Mouse (Mus musculus): ENCODE data around the gene Olfr1459. TPM values are rescaled to one million over a fixed set of nuclear protein-coding genes. Genes with fewer than 3 reads are reported as not detected.

The Olfr1459 gene
- not detected in 2 replicates for polyA plus RNA-seq (2015; fragmentation: Nextera tagmentation; extraction: Ambion mirVana)

- Histone ChIP-seq H3K27ac (ENCODE audit: low read length) (no peak within 1 kb of the TSS), H3K9ac (replicated peaks; ENCODE audit: low read length) (no peak within 1 kb of the TSS), H3K4me3 (ENCODE audit: low read length) (no peak within 1 kb of the TSS), H3K36me3 (ENCODE audit: insufficient read depth, low read length) (no peaks in the 10 kb centered on the region), H3K4me2 (replicated peaks; ENCODE audit: low read depth, low read length) (no peak within 1 kb of the TSS), H3K27me3 (ENCODE audit: insufficient read depth, low read length) (no peaks in the 10 kb centered on the region), H3K9me3 (ENCODE audit: low read length) (no peaks in the 10 kb centered on the region), H3K4me1 (ENCODE audit: insufficient read depth, low read length) (no peaks in the 10 kb centered on the region)
- no peak for ATAC-seq (ENCODE audit: low FRiP score, low TSS enrichment)
- WGBS: 77% methylated on average over 1 of the region's 1 CpGs
Observed at GRCm38 (mm10) chr19:13149449-13149848, at the start of gene Olfr1459. Olfr1459 (minus strand) TSS chr19:13149549.

- 85% methylated on average over 1 of the region's 1 CpGs for WGBS
- Histone ChIP-seq H3K4me1 (ENCODE audit: insufficient read depth, low read length) (no peaks in the 10 kb centered on the region), H3K4me3 (ENCODE audit: low read length) (no peak within 1 kb of the TSS), H3K27me3 (ENCODE audit: insufficient read depth, low read length) (no peaks in the 10 kb centered on the region), H3K36me3 (ENCODE audit: insufficient read depth, low read length) (no peaks in the 10 kb centered on the region), H3K9ac (replicated peaks; ENCODE audit: low read length) (no peak within 1 kb of the TSS), H3K27ac (ENCODE audit: low read length) (no peak within 1 kb of the TSS), H3K9me3 (ENCODE audit: low read length) (0 out of 2 replicates have a peak, but pooled peaks cover 4% of the 10 kb centered on the region), H3K4me2 (replicated peaks; ENCODE audit: low read depth, low read length) (no peak within 1 kb of the TSS)
- no peak for ATAC-seq (ENCODE audit: low FRiP score, low TSS enrichment)
Observed at GRCm38 (mm10) chr19:13185434-13185833, 36.1 kb upstream of the Olfr1459 start, which contains the start of gene Olfr1462. Olfr1462 (plus strand) TSS chr19:13185734.

- no peaks in the 10 kb centered on the region for H3K9me3 ChIP-seq (ENCODE audit: low read length)
- H3K4me1 ChIP-seq (ENCODE audit: insufficient read depth, low read length): no peaks in the 10 kb centered on the region
- H3K27ac ChIP-seq (ENCODE audit: low read length): no peak within 1 kb of the TSS
- H3K4me2 ChIP-seq (replicated peaks; ENCODE audit: low read depth, low read length): no peak within 1 kb of the TSS
- WGBS: 50% methylated on average over 1 of the region's 1 CpGs
- H3K9ac ChIP-seq (replicated peaks; ENCODE audit: low read length): no peak within 1 kb of the TSS
- H3K27me3 ChIP-seq (ENCODE audit: insufficient read depth, low read length): no peaks in the 10 kb centered on the region
- H3K36me3 ChIP-seq (ENCODE audit: insufficient read depth, low read length): no peaks in the 10 kb centered on the region
- ATAC-seq (ENCODE audit: low FRiP score, low TSS enrichment): no peak
- no peak within 1 kb of the TSS for H3K4me3 ChIP-seq (ENCODE audit: low read length)
Observed at GRCm38 (mm10) chr19:13162700-13163099, 13.4 kb upstream of the Olfr1459 start, which contains the start of gene Olfr1461. Olfr1461 (plus strand) TSS chr19:13163000.

- no peaks in the 10 kb centered on the region for H3K4me1 ChIP-seq (ENCODE audit: insufficient read depth, low read length)
- H3K4me3 ChIP-seq (ENCODE audit: low read length): no peak within 1 kb of the TSS
- H3K27me3 ChIP-seq (ENCODE audit: insufficient read depth, low read length): no peaks in the 10 kb centered on the region
- peaks cover 5% of the 10 kb centered on the region; the same call in 1 of the 2 replicates for H3K9me3 ChIP-seq (ENCODE audit: low read length)
- no peak within 1 kb of the TSS for H3K4me2 ChIP-seq (replicated peaks; ENCODE audit: low read depth, low read length)
- ATAC-seq (ENCODE audit: low FRiP score, low TSS enrichment): no peak
- H3K36me3 ChIP-seq (ENCODE audit: insufficient read depth, low read length): no peaks in the 10 kb centered on the region
- WGBS: 85% methylated on average over 3 of the region's 3 CpGs
- no peak within 1 kb of the TSS for H3K27ac ChIP-seq (ENCODE audit: low read length)
- H3K9ac ChIP-seq (replicated peaks; ENCODE audit: low read length): no peak within 1 kb of the TSS
Observed at GRCm38 (mm10) chr19:13106675-13107074, 42.7 kb downstream of the Olfr1459 start, which contains the start of gene Olfr1458. Olfr1458 (minus strand) TSS chr19:13106775.

- no peak within 1 kb of the TSS for H3K27ac ChIP-seq (ENCODE audit: low read length)
- no peaks in the 10 kb centered on the region for H3K36me3 ChIP-seq (ENCODE audit: insufficient read depth, low read length)
- no peaks in the 10 kb centered on the region for H3K27me3 ChIP-seq (ENCODE audit: insufficient read depth, low read length)
- ATAC-seq (ENCODE audit: low FRiP score, low TSS enrichment): no peak
- WGBS: 71% methylated on average over 2 of the region's 2 CpGs
- H3K9me3 ChIP-seq (ENCODE audit: low read length): 0 out of 2 replicates have a peak, but pooled peaks cover 2% of the 10 kb centered on the region
- no peak within 1 kb of the TSS for H3K9ac ChIP-seq (replicated peaks; ENCODE audit: low read length)
- no peak within 1 kb of the TSS for H3K4me3 ChIP-seq (ENCODE audit: low read length)
- no peak within 1 kb of the TSS for H3K4me2 ChIP-seq (replicated peaks; ENCODE audit: low read depth, low read length)
- no peaks in the 10 kb centered on the region for H3K4me1 ChIP-seq (ENCODE audit: insufficient read depth, low read length)
Observed at GRCm38 (mm10) chr19:13097791-13098190, 51.6 kb downstream of the Olfr1459 start, which contains the start of gene Olfr1457. Olfr1457 (minus strand) TSS chr19:13097891.

GRCm38 (mm10) chr19:13093908-13094307, 55.4 kb downstream of the Olfr1459 start:
- H3K9ac ChIP-seq (replicated peaks; ENCODE audit: low read length): no peak overlapping the region
- H3K4me2 ChIP-seq (replicated peaks; ENCODE audit: low read depth, low read length): no peak overlapping the region
- no peaks in the 10 kb centered on the region for H3K4me1 ChIP-seq (ENCODE audit: insufficient read depth, low read length)
- H3K4me3 ChIP-seq (ENCODE audit: low read length): no peak overlapping the region
- no peak overlapping the region for H3K27ac ChIP-seq (ENCODE audit: low read length)
- 0 out of 2 replicates have a peak, but pooled peaks cover 3% of the 10 kb centered on the region for H3K9me3 ChIP-seq (ENCODE audit: low read length)
- no peaks in the 10 kb centered on the region for H3K27me3 ChIP-seq (ENCODE audit: insufficient read depth, low read length)
- no peaks in the 10 kb centered on the region for H3K36me3 ChIP-seq (ENCODE audit: insufficient read depth, low read length)
- WGBS: 88% methylated on average over 1 of the region's 1 CpGs
- ATAC-seq (ENCODE audit: low FRiP score, low TSS enrichment): no peak

Other genes with a start within 250 kb of the Olfr1459 start
- gene Olfr1447, start 245.8 kb downstream of the Olfr1459 start, polyA plus RNA-seq (2015; fragmentation: Nextera tagmentation; extraction: Ambion mirVana): not detected in 2 replicates
- not detected in 2 replicates for gene Olfr1448, start 225.1 kb downstream of the Olfr1459 start, polyA plus RNA-seq (2015; fragmentation: Nextera tagmentation; extraction: Ambion mirVana)
- gene Olfr1449, start 218.7 kb downstream of the Olfr1459 start, polyA plus RNA-seq (2015; fragmentation: Nextera tagmentation; extraction: Ambion mirVana): not detected in 2 replicates
- gene Olfr1450, start 199.3 kb downstream of the Olfr1459 start, polyA plus RNA-seq (2015; fragmentation: Nextera tagmentation; extraction: Ambion mirVana): not detected in 2 replicates
- not detected in 2 replicates for gene Olfr1451, start 154.5 kb downstream of the Olfr1459 start, polyA plus RNA-seq (2015; fragmentation: Nextera tagmentation; extraction: Ambion mirVana)
- not detected in 2 replicates for gene Olfr1453, start 121.2 kb downstream of the Olfr1459 start, polyA plus RNA-seq (2015; fragmentation: Nextera tagmentation; extraction: Ambion mirVana)
- gene Olfr1454, start 88.9 kb downstream of the Olfr1459 start, polyA plus RNA-seq (2015; fragmentation: Nextera tagmentation; extraction: Ambion mirVana): not detected in 2 replicates
- gene Olfr1457, start 51.7 kb downstream of the Olfr1459 start, polyA plus RNA-seq (2015; fragmentation: Nextera tagmentation; extraction: Ambion mirVana): not detected in 2 replicates
- gene Olfr1458, start 42.8 kb downstream of the Olfr1459 start, polyA plus RNA-seq (2015; fragmentation: Nextera tagmentation; extraction: Ambion mirVana): not detected in 2 replicates
- gene Olfr1461, start 13.5 kb upstream of the Olfr1459 start, polyA plus RNA-seq (2015; fragmentation: Nextera tagmentation; extraction: Ambion mirVana): not detected in 2 replicates
- not detected in 2 replicates for gene Olfr1462, start 36.2 kb upstream of the Olfr1459 start, polyA plus RNA-seq (2015; fragmentation: Nextera tagmentation; extraction: Ambion mirVana)
- not detected in 2 replicates for gene Olfr1463, start 81.8 kb upstream of the Olfr1459 start, polyA plus RNA-seq (2015; fragmentation: Nextera tagmentation; extraction: Ambion mirVana)
- not detected in 2 replicates for gene Olfr1465, start 166.0 kb upstream of the Olfr1459 start, polyA plus RNA-seq (2015; fragmentation: Nextera tagmentation; extraction: Ambion mirVana)
- not detected in 2 replicates for gene Olfr1466, start 189.3 kb upstream of the Olfr1459 start, polyA plus RNA-seq (2015; fragmentation: Nextera tagmentation; extraction: Ambion mirVana)
- not detected in 2 replicates for gene Olfr1467, start 212.7 kb upstream of the Olfr1459 start, polyA plus RNA-seq (2015; fragmentation: Nextera tagmentation; extraction: Ambion mirVana)

All from kidney, embryonic 16.5 days (tissue).